Mouse (Mus musculus) layer of hippocampus, adult 6 months (tissue): ENCODE measurements around the gene Aox1. TPM values are rescaled to one million over a fixed set of nuclear protein-coding genes. Genes with fewer than 3 reads are reported as not detected.

Source experiments
- long read RNA-seq, 2 experiments: library from polyadenylated mRNA; unstranded; transcript quantifications; one replicate each; pipeline ENCODE4 v2.0.0; 2019 to 2020
- polyA plus RNA-seq: library from polyadenylated mRNA; unstranded; fragments of <200 nt; fragmentation: Nextera tagmentation; gene quantifications from 2 replicates; pipeline ENCODE4 v1.2.3, GENCODE M21; 2021

Gene Aox1
- 0.44 and 1.1 TPM in 2 replicates for polyA plus RNA-seq
- long read RNA-seq, experiment 1, partial matches to known transcripts = 1 of 1 reads
- long read RNA-seq, experiment 1, other reads (novel, unspliced or antisense) = 0 of 1 reads
- long read RNA-seq, experiment 2, partial matches to known transcripts = 2 of 3 reads
- long read RNA-seq, experiment 2, other reads (novel, unspliced or antisense) = 1 of 3 reads

DNA sequence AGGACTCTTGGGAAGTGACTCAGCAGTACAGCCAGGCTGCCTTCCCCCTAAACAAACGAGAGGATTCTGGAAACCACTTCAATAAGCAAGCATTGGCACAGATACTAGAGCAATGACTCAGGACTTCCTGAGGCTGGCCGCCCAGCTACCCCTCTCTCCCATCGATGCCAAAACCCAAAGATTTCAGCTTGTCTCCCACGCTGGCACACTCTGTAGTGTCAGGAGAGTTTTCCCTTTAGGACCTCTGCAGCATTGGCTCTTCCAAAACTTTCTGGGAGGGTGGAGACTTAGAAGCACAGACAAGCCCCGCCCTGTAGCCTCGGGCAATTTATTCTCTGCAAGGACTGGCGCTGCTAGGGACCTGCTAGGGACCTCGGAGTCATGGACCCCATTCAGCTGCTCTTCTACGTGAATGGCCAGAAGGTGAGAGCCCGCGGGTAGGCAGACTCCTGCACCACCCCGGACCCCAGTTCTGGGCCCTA lies at the start of gene Aox1:
Gene Aox1, plus strand, starts transcription at position 296 of the 482 bp plus-strand sequence.

DNA sequence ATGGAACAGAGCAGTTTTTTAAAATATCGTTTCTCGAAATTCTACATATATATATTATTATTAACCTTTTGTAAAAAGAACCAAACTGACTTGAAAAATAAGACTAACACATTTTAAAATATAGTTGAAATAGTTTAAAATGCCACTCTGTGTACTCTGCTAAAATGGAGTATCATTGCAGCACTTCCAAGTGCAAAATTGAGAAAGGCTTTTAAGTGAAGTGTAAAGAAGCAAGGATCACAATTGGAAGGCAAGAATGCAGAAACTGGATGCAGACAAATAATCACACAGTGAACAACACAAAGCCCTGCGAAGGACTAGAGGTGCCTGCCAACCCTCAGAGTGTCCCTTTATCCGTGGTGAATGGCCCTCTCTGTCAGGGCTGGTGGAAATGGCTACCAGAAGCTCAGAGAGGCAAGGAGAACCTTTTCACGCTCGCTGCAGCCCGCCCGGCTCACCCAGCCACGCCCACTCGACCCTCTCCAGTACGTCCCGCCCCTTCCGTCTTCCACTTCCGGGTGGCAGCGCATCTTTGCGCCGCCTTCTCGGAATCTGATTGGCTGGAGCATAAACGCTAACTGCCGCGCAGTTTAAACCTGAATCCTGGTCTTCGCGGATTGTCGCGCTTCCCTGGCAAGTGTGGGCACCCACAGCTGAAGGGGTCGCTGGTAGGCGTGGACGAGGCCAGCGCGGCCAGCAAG lies 34.1 kb upstream of the Aox1 start, which contains the start of gene Sgo2a:
Gene Sgo2a, plus strand, starts transcription at position 540 of the 701 bp plus-strand sequence.

DNA sequence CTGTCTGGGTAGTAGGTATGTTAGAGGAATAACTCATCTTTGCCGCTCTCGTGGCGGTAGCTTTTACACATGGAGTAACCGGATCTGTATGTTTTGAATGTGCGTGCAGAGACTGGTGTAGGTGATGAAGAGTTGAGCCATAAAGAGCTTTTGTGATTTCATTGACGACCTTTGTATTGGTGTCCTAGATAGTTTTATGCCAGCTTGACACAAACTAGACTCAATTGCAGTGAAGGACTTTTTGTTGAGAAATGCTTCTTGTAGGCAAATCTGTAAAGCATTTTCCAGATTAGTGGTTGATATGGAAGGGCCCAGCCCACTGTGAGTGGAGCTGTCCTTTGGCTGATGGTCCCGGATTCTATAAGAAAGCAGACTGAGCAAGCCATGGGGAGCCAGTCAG lies 10.9 kb upstream of the Aox1 start, which contains the start of gene Kctd18:
Gene Kctd18, minus strand, starts transcription at position 101 of the 400 bp plus-strand sequence.

DNA sequence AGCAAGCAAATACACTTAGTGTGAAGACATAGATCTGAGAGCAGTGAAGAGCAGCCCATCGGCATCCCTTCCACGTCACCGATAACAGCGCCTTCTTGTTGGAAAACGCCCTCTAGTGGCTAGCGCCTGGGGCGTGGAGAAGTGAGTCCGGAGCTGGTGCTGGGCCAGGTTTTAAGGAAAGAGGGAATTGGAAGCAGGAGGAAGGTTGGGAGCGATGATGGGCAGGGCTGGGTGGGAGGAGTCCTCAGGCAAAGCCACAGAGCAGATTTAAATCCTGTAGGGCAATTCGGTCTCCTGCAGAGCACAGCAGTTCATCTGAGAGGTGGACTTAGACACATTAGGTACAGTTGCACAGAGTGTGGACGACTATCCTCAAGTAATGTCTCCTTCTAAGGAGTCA lies 83.1 kb downstream of the Aox1 start, which contains the start of gene Aox3:
Gene Aox3, plus strand, starts transcription at position 251 of the 400 bp plus-strand sequence.

Other genes with a start within 250 kb of the Aox1 start
- 0.26 and 0.34 TPM in 2 replicates for gene Sgo2a, start 34.0 kb upstream of the Aox1 start, polyA plus RNA-seq
- 6.4 and 8.3 TPM in 2 replicates for gene Kctd18, start 11.0 kb upstream of the Aox1 start, polyA plus RNA-seq
- gene Aox3, start 83.2 kb downstream of the Aox1 start, polyA plus RNA-seq = 0.64 and 0.79 TPM in 2 replicates
- 0.20 and 0.89 TPM in 2 replicates for gene Aox4, start 180.5 kb downstream of the Aox1 start, polyA plus RNA-seq
- gene Aox2, start 248.4 kb downstream of the Aox1 start, polyA plus RNA-seq = not detected in 2 replicates